Mouse (Mus musculus) intestine, embryonic 15.5 days (tissue): ENCODE results near the gene Gas6. TPM values are rescaled to one million over a fixed set of nuclear protein-coding genes. Genes with fewer than 3 reads are reported as not detected.

Source experiments
- ATAC-seq: fragments of 200-750 bp; cut with Nextera tagmentation; 2 replicates; pipeline ENCODE4 v1.8.0; 2017; ENCODE audit warnings: moderate TSS enrichment, moderate library complexity
- H3K27ac ChIP-seq: fragments of 300-500 bp; sonication (generic); 2 replicates; pipeline ENCODE4 v1.5.1; 2015; ENCODE audit warnings: mild to moderate bottlenecking, inconsistent platforms
- H3K27me3 ChIP-seq: fragments of 300-500 bp; sonication (generic); replicated peaks from 2 replicates; pipeline ENCODE4 v1.6.1; 2015; ENCODE audit warnings: inconsistent platforms
- H3K36me3 ChIP-seq: fragments of 300-500 bp; sonication (generic); 2 replicates; pipeline ENCODE4 v1.6.1; 2015; ENCODE audit warnings: inconsistent platforms
- H3K4me1 ChIP-seq: fragments of 300-500 bp; sonication (generic); replicated peaks from 2 replicates; pipeline ENCODE4 v1.6.1; 2015; ENCODE audit warnings: inconsistent platforms
- H3K4me2 ChIP-seq: fragments of 300-500 bp; sonication (generic); replicated peaks from 2 replicates; pipeline ENCODE4 v1.6.1; 2015; ENCODE audit warnings: mild to moderate bottlenecking, inconsistent platforms
- H3K4me3 ChIP-seq: fragments of 300-500 bp; sonication (generic); replicated peaks from 2 replicates; pipeline ENCODE4 v1.5.1; 2015; ENCODE audit warnings: inconsistent platforms
- H3K9ac ChIP-seq: fragments of 300-500 bp; sonication (generic); 2 replicates; pipeline ENCODE4 v1.6.1; 2015; ENCODE audit warnings: inconsistent platforms
- H3K9me3 ChIP-seq: fragments of 300-500 bp; sonication (generic); 2 replicates; pipeline ENCODE4 v1.6.1; 2016; ENCODE audit warnings: inconsistent platforms
- WGBS: fragments of 180-500 bp; shearing (Covaris S2); methylation state at CpG from one replicate; pipeline ENCODE4 v1.1.7; 2015; 5-methylcytosine and 5-hydroxymethylcytosine counted together
- polyA plus RNA-seq: library from polyadenylated mRNA; unstranded; fragments of >200 nt; fragmentation: Nextera tagmentation; extraction: Ambion mirVana; gene quantifications from 2 replicates; pipeline ENCODE4 v1.2.1, GENCODE M21; 2015

The Gas6 gene
- polyA plus RNA-seq, 1 experiment from 2014 or later: 50.9 TPM

DNA sequence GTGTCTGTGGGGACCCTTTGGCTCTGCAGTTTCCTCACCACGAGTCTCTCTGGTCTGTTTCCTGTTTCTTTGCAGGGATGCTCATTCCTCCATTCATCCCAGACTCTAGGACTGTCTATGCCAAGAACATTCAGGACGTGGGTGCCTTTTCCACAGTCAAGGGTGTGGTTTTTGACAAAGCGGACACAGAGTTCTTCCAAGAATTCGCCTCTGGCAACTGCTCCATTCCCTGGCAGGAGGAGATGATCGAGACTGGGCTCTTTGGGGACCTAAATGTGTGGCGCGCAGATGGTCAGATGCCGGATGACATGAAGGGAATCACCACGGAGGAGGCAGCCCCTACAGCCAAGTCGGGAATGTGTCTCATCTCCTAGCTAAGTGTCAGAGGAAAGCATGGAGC is 78.4 kb downstream of the Gas6 start:
- Histone ChIP-seq H3K4me3 (no peak overlapping the region), H3K9ac (no peak overlapping the region), H3K27ac (no peak overlapping the region), H3K4me2 (no peak overlapping the region), H3K4me1 (no peaks in the 10 kb centered on the region), H3K9me3 (no peaks in the 10 kb centered on the region), H3K36me3 (no peaks in the 10 kb centered on the region), H3K27me3 (no peaks in the 10 kb centered on the region)
- 74% methylated on average over 10 of the region's 10 CpGs for WGBS
- ATAC-seq: no peak

Other genes starting within 250 kb of the Gas6 start
- 0.24 and 0.43 TPM in 2 replicates for gene Adprhl1, start 240.3 kb downstream of the Gas6 start, polyA plus RNA-seq
- 16.9 and 19.0 TPM in 2 replicates for gene Dcun1d2, start 206.4 kb downstream of the Gas6 start, polyA plus RNA-seq
- gene Tmco3, start 206.3 kb downstream of the Gas6 start, polyA plus RNA-seq: 30.7 TPM in 2 replicates
- gene Tfdp1, start 155.7 kb downstream of the Gas6 start, polyA plus RNA-seq: 148 and 170 TPM in 2 replicates
- gene Atp4b, start 97.7 kb downstream of the Gas6 start, polyA plus RNA-seq: not detected in 2 replicates
- gene Grk1, start 89.4 kb downstream of the Gas6 start, polyA plus RNA-seq: not detected in 2 replicates
- gene Tmem255b, start 59.3 kb downstream of the Gas6 start, polyA plus RNA-seq: 2.2 and 2.7 TPM in 2 replicates
- gene 1700029H14Rik, start 68.0 kb upstream of the Gas6 start, polyA plus RNA-seq: not detected in 2 replicates
- gene Rasa3, start 183.1 kb upstream of the Gas6 start, polyA plus RNA-seq: 19.1 and 22.2 TPM in 2 replicates
- 0.10 TPM in 1 of 2 replicates, not detected in the other for gene Cfap97d2, start 211.4 kb upstream of the Gas6 start, polyA plus RNA-seq